Mouse (Mus musculus) kidney, adult 2 months (tissue): ENCODE measurements around the gene Slc16a8. TPM values are rescaled to one million over a fixed set of nuclear protein-coding genes. Genes with fewer than 3 reads are reported as not detected.

ENCODE experiments used
- DNase-seq: peaks from one replicate; pipeline ENCODE4 v3.0.0; 2021
- H3K27ac ChIP-seq: fragments of 200-500 bp; 2 replicates; pipeline ENCODE4 v1.5.1; 2012; ENCODE audit warnings: low read depth, low read length, control low read depth, inconsistent platforms; ENCODE audit not compliant: insufficient read depth
- H3K27me3 ChIP-seq: fragments of 200-500 bp; replicated peaks from 2 replicates; pipeline ENCODE4 v1.6.1; 2012; ENCODE audit warnings: mild to moderate bottlenecking, moderate library complexity, low read length, inconsistent platforms; ENCODE audit not compliant: control insufficient read depth, insufficient read depth
- H3K36me3 ChIP-seq: fragments of 200-500 bp; 2 replicates; pipeline ENCODE4 v1.6.1; 2012; ENCODE audit warnings: mild to moderate bottlenecking, moderate library complexity, low read length, inconsistent platforms; ENCODE audit not compliant: control insufficient read depth, insufficient read depth
- H3K4me1 ChIP-seq: fragments of 200-500 bp; 2 replicates; pipeline ENCODE4 v1.6.1; 2011; ENCODE audit warnings: low read length; ENCODE audit not compliant: control insufficient read depth, insufficient read depth
- H3K4me3 ChIP-seq: fragments of 200-500 bp; 2 replicates; pipeline ENCODE4 v1.5.1; 2011; ENCODE audit warnings: mild to moderate bottlenecking, low read depth, low read length, control low read depth; ENCODE audit not compliant: insufficient read depth
- CTCF ChIP-seq: fragments of 200-500 bp; conservative IDR thresholded peaks from 2 replicates; pipeline ENCODE4 v1.5.1; 2011; ENCODE audit warnings: low read depth, mild to moderate bottlenecking, control low read depth, low read length, moderate library complexity, mixed read lengths; ENCODE audit not compliant: insufficient read depth, insufficient read length
- POLR2A ChIP-seq: fragments of 200-500 bp; IDR thresholded peaks from one replicate; pipeline ENCODE4 v1.6.1; 2011; ENCODE audit warnings: low read depth, low read length, control low read depth
- WGBS: fragments of 180-500 bp; shearing (Covaris S2); methylation state at CpG from one replicate; pipeline ENCODE4 v1.1.7; 2018; 5-methylcytosine and 5-hydroxymethylcytosine counted together
- polyA plus RNA-seq: library from polyadenylated mRNA; depleted of rRNA; stranded (reverse); fragments of >200 nt; gene quantifications from 2 replicates; pipeline ENCODE4 v1.2.3, GENCODE M21; 2012

The Slc16a8 gene
- polyA plus RNA-seq, 1 experiment, result 0.23 TPM

GRCm38 (mm10) chr15:79262786-79263309, 8.3 kb upstream of the Slc16a8 start:
- H3K36me3 ChIP-seq, result no peaks in the 10 kb centered on the region
- peaks cover 14% of the 10 kb centered on the region; the same call in 1 of the 2 replicates for H3K4me1 ChIP-seq
- DNase-seq, result no peak
- no peak for TF ChIP-seq CTCF
- no peak for TF ChIP-seq POLR2A
- no peak overlapping the region for H3K4me3 ChIP-seq
- no peak overlapping the region for H3K27ac ChIP-seq
- H3K27me3 ChIP-seq, result no peaks in the 10 kb centered on the region
- 88% methylated on average over 3 of the region's 3 CpGs for WGBS

GRCm38 (mm10) chr15:79262375-79262774, 7.8 kb upstream of the Slc16a8 start:
- Histone ChIP-seq H3K27ac (no peak overlapping the region), H3K4me1 (peaks cover 14% of the 10 kb centered on the region; the same call in 1 of the 2 replicates), H3K36me3 (no peaks in the 10 kb centered on the region), H3K4me3 (no peak overlapping the region), H3K27me3 (no peaks in the 10 kb centered on the region)
- 32% methylated on average over 13 of the region's 13 CpGs for WGBS
- TF ChIP-seq POLR2A (no peak), CTCF (no peak; the same call in 1 of the 2 replicates)
- peak; percentile 32 for DNase-seq

DNA sequence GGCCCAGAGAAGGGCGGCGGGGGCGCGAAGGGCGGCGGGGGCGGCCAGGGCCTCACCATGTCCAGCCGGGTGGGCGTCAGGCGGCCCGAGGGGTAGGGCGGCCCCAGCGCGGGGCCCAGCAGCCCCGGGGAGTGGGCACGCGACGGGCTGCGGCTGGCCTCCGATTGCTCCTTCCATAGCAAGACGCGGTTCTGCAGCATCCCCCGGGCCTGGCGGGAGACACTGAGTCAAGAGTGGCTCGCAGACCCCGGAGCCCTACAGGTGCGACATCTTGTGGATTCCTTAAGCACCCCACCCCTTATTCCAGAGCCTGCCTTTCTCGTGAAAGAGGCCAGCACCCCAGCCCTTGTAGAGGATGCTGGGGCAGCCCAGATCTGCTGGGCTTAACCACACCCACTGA, 7.2 kb upstream of the Slc16a8 start:
- H3K27me3 ChIP-seq, result no peaks in the 10 kb centered on the region

DNA sequence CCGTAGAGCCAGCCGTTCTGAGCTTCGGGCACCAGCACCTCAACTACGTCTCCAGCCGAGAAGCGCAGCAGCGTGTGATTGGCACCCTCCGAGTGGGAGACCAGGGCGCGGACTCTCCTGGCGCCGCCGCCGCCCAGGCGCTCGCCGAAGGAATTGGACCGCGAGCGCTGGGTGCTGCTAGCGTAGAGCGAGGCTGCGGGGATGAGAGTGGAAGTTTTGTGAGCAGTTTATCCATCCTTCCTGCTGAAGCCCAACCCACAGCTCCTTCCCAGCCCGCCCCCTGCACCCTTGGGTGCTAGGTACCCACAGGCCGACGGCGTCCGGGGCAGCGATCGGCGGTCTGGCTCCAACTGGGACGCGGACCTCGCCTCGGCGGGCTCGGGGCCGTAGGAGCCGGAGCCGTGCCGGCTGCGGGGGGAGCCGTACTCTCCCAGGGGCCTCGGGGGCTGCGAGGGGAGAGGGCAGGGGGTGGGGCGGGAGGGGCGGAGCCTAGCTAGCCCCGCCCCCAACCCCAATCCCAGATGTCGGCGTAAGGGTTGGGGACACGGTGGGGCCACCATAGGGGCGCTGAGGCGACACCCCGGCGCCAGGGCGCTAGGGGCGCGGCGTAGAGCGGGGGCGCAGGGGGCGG, 6.6 kb upstream of the Slc16a8 start:
- no peaks in the 10 kb centered on the region for H3K36me3 ChIP-seq
- peak overlapping the region; percentile 81 for H3K27ac ChIP-seq
- H3K4me3 ChIP-seq, result peak overlapping the region; percentile 42
- peaks cover 14% of the 10 kb centered on the region; the same call in 1 of the 2 replicates for H3K4me1 ChIP-seq
- H3K27me3 ChIP-seq, result no peaks in the 10 kb centered on the region
- TF ChIP-seq POLR2A, result peak; percentile 56
- no peak for TF ChIP-seq CTCF
- 14% methylated on average over 60 of the region's 62 CpGs for WGBS
- DNase-seq, result peak; percentile 55

More for the DNA sequence above, 7.2 kb upstream of the Slc16a8 start:
- peaks cover 14% of the 10 kb centered on the region; the same call in 1 of the 2 replicates for H3K4me1 ChIP-seq
- peak overlapping the region; percentile 42; the same call in 1 of the 2 replicates for H3K4me3 ChIP-seq
- H3K36me3 ChIP-seq, result no peaks in the 10 kb centered on the region
- no peak overlapping the region for H3K27ac ChIP-seq
- 22% methylated on average over 28 of the region's 28 CpGs for WGBS
- TF ChIP-seq POLR2A (no peak), CTCF (no peak)
- no peak for DNase-seq

- peak overlapping the region; percentile 81 for H3K27ac ChIP-seq
- H3K36me3 ChIP-seq, result no peaks in the 10 kb centered on the region
- TF ChIP-seq CTCF (no peak), POLR2A (no peak)
Observed at GRCm38 (mm10) chr15:79258521-79258920, 4.0 kb upstream of the Slc16a8 start.

GRCm38 (mm10) chr15:79252580-79252979, 2.0 kb downstream of the Slc16a8 start:
- WGBS, result 39% methylated on average over 24 of the region's 24 CpGs
- Histone ChIP-seq H3K27ac (no peak overlapping the region), H3K4me1 (0 out of 2 replicates have a peak, but pooled peaks cover 4% of the 10 kb centered on the region), H3K4me3 (no peak overlapping the region), H3K27me3 (no peaks in the 10 kb centered on the region), H3K36me3 (no peaks in the 10 kb centered on the region)
- no peak for TF ChIP-seq POLR2A
- no peak for TF ChIP-seq CTCF
- no peak for DNase-seq

More at GRCm38 (mm10) chr15:79258521-79258920, 4.0 kb upstream of the Slc16a8 start:
- peak; percentile 91 for DNase-seq
- H3K27me3 ChIP-seq, result no peaks in the 10 kb centered on the region
- peaks cover 14% of the 10 kb centered on the region; the same call in 1 of the 2 replicates for H3K4me1 ChIP-seq
- H3K4me3 ChIP-seq, result peak overlapping the region; percentile 18; the same call in 1 of the 2 replicates
- WGBS, result 25% methylated on average over 17 of the region's 17 CpGs
